26 mouse cellular contexts compared by ENCODE assay signal in genomic region chr13:51131179-51131578, GRCm38 (mm10). TPM values are rescaled to one million over a fixed set of nuclear protein-coding genes. Genes with fewer than 3 reads are reported as not detected.
DNase-seq lines count a peak whose midpoint lies in the region; ATAC-seq lines count a peak whose summit lies in the region.
"Had no signal": no experiment of that assay in that cellular context is flagged by ENCODE, and none has a peak within 500 bp of the region (broad histone marks: within the 10 kb centered on the region; RNA-seq: fewer than 3 reads in every experiment).

No protein-coding gene starts in this region.

- H3K9me3 ChIP-seq in forebrain, embryonic 14.5 days (replicated peaks; ENCODE audit: control insufficient read depth, low read length), result no peaks in the 10 kb centered on the region
- H3K9me3 ChIP-seq: embryonic facial prominence, embryonic 13.5 days; forebrain, embryonic 12.5 days; heart, embryonic 10.5 days; intestine, embryonic 15.5 days; neural tube, embryonic 15.5 days had no signal

- DNase-seq in left cerebral cortex, adult 18-20 months (ENCODE audit: low spot score in 2 of 2), result peak; percentile 35 to 45
- DNase-seq in left cerebral cortex, adult 11 months (ENCODE audit: low spot score), result no peak
- peak; percentile 25 for DNase-seq in retina, postnatal 1 day
- no peak for DNase-seq in retina, embryonic 14.5 days (ENCODE audit: low spot score)
- DNase-seq in telencephalon, adult 2 months (ENCODE audit: low read depth, low spot score), result peak; percentile 15
- DNase-seq in testis, postnatal 10 days (ENCODE audit: low spot score), result no peak
- no peak for DNase-seq in forebrain, embryonic 14.5 days (ENCODE audit: low spot score)
- DNase-seq: adrenal gland, adult 2 months; cerebellum, adult 18-20 months; cerebellum, postnatal 25 days; embryo, embryonic 11 days; kidney, adult 8-10 months; kidney, postnatal 10 days; lung, postnatal 4 days; right cerebral cortex, postnatal 4 days; thymus, adult 18-20 months; thymus, postnatal 4 days had no signal

- H3K4me2 ChIP-seq in forebrain, embryonic 14.5 days (ENCODE audit: low read length), result no peak overlapping the region
- H3K4me2 ChIP-seq: embryonic facial prominence, embryonic 13.5 days; forebrain, embryonic 12.5 days; intestine, embryonic 15.5 days; neural tube, embryonic 15.5 days had no signal

- no peaks in the 10 kb centered on the region for H3K27me3 ChIP-seq in forebrain, embryonic 14.5 days (replicated peaks; ENCODE audit: control insufficient read depth, insufficient read depth, low read length)
- H3K27me3 ChIP-seq: embryonic facial prominence, embryonic 13.5 days; forebrain, embryonic 12.5 days; intestine, embryonic 15.5 days; neural tube, embryonic 15.5 days had no signal

- WGBS in forebrain, embryonic 14.5 days, result 84% methylated on average over 10 of the region's 10 CpGs

- no peak overlapping the region for H3K4me3 ChIP-seq in forebrain, embryonic 14.5 days (ENCODE audit: low read depth, low read length)
- H3K4me3 ChIP-seq: embryonic facial prominence, embryonic 13.5 days; erythroblast, embryonic 14.5 days; forebrain, embryonic 12.5 days; heart, embryonic 10.5 days; intestine, embryonic 15.5 days; neural tube, embryonic 15.5 days had no signal

- ATAC-seq in common myeloid progenitor, adult 5-6 weeks (replicated peaks; ENCODE audit: low read depth, poor library complexity, severe bottlenecking), result 0 out of 2 replicates have a peak, but pooled peaks have one; percentile 29
- no peak for ATAC-seq in forebrain, embryonic 14.5 days
- ATAC-seq: hindbrain, embryonic 16.5 days; intestine, embryonic 15.5 days had no signal

- H3K27ac ChIP-seq in forebrain, embryonic 14.5 days (ENCODE audit: low read depth, low read length), result no peak overlapping the region
- H3K27ac ChIP-seq: embryonic facial prominence, embryonic 13.5 days; forebrain, embryonic 12.5 days; heart, embryonic 10.5 days; intestine, embryonic 15.5 days; neural tube, embryonic 15.5 days had no signal

- H3K36me3 ChIP-seq in forebrain, embryonic 14.5 days (ENCODE audit: control insufficient read depth, insufficient read depth, low read length), result peaks cover 49% of the 10 kb centered on the region

- no peaks in the 10 kb centered on the region for H3K4me1 ChIP-seq in forebrain, embryonic 14.5 days (ENCODE audit: control insufficient read depth, insufficient read depth, low read length)
- H3K4me1 ChIP-seq: intestine, embryonic 15.5 days had no signal

- no peak overlapping the region for H3K9ac ChIP-seq in forebrain, embryonic 14.5 days (ENCODE audit: low read length)
- H3K9ac ChIP-seq: embryonic facial prominence, embryonic 13.5 days; forebrain, embryonic 12.5 days; intestine, embryonic 15.5 days; neural tube, embryonic 15.5 days had no signal

RNA-seq across cellular contexts. Expression of gene Spin1, which starts 30.5 kb away (rescaled TPM):
- total RNA-seq in left cerebral cortex, adult 18-20 months (2021), result 100 to 1,000 TPM; 171 to 183 TPM
- 40.1 and 53.8 TPM in 2 replicates for total RNA-seq in common myeloid progenitor, adult 5-6 weeks (2017)
- 161 and 175 TPM in 2 replicates for polyA plus RNA-seq in forebrain, embryonic 14.5 days (2014; fragmentation: Nextera tagmentation; extraction: Ambion mirVana)

RNA-seq across cellular contexts. Expression of gene Nxnl2, which starts 39.6 kb away (rescaled TPM):
- total RNA-seq in left cerebral cortex, adult 18-20 months (2021), result under 1 TPM in 1 of 2 experiments, not detected in 1; 0.26 TPM
- total RNA-seq in common myeloid progenitor, adult 5-6 weeks (2017), result not detected in 2 replicates
- 0.91 and 1.1 TPM in 2 replicates for polyA plus RNA-seq in forebrain, embryonic 14.5 days (2014; fragmentation: Nextera tagmentation; extraction: Ambion mirVana)
- total RNA-seq: gastrocnemius, adult 8-10 months had no signal
- polyA plus RNA-seq: erythroblast, embryonic 14.5 days had no signal

Comparison
In these comparisons a context has a peak if more than half of its experiments do, and no peak if none do; other contexts are left out.
1. DNase-seq: peak in left cerebral cortex, adult 18-20 months (2 of 2), retina, postnatal 1 day (single experiment) and telencephalon, adult 2 months (single experiment); none in left cerebral cortex, adult 11 months (single experiment), retina, embryonic 14.5 days (single experiment), testis, postnatal 10 days (single experiment) and forebrain, embryonic 14.5 days (single experiment).